Mouse (Mus musculus): ENCODE data around the gene Ets1. TPM values are rescaled to one million over a fixed set of nuclear protein-coding genes. Genes with fewer than 3 reads are reported as not detected.

Ets1 gene
- polyA plus RNA-seq, 1 experiment from 2014 or later: 48.1 TPM

DNA sequence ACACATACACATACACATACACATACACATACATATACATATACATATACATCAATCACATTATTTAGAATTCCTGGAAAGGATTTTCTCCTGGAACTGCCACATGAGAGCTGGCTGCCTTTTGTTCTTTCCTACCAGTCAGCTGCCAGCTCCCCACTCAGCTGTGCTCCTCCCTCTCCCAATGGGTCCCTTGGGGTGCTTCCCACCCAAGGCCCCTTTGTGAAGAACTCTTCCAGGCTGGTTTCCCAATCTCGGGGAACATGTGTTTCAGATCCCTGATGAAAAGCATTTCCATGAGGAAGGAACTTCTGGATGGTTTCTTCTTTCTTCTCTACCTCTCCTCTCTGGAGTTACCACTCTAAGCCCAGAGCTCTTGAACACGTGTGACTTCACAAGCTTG, 52.3 kb downstream of the Ets1 start:
- WGBS: 63% methylated on average over 2 of the region's 2 CpGs
- Histone ChIP-seq H3K4me2 (ENCODE audit: low read length) (no peak overlapping the region), H3K4me1 (replicated peaks; ENCODE audit: insufficient read depth, low read length) (no peaks in the 10 kb centered on the region), H3K9ac (ENCODE audit: low read depth, low read length) (no peak overlapping the region), H3K9me3 (replicated peaks; ENCODE audit: low read length) (no peaks in the 10 kb centered on the region), H3K36me3 (ENCODE audit: insufficient read depth, low read length) (no peaks in the 10 kb centered on the region), H3K27ac (no peak overlapping the region), H3K27me3 (ENCODE audit: insufficient read depth, low read length) (no peaks in the 10 kb centered on the region), H3K4me3 (replicated peaks; ENCODE audit: low read depth, low read length) (no peak overlapping the region)
- ATAC-seq (replicated peaks; ENCODE audit: low FRiP score, low read depth): no peak
- no peak for TF ChIP-seq CTCF (IDR thresholded peaks at IDR 0.05; ENCODE audit: low read depth)
- DNase-seq (ENCODE audit: low spot score): no peak

GRCm38 (mm10) chr9:32691151-32691925, 55.3 kb downstream of the Ets1 start:
- WGBS: 87% methylated on average over 12 of the region's 12 CpGs
- Histone ChIP-seq H3K9me3 (replicated peaks; ENCODE audit: low read length) (no peaks in the 10 kb centered on the region), H3K4me1 (replicated peaks; ENCODE audit: insufficient read depth, low read length) (no peaks in the 10 kb centered on the region), H3K27me3 (ENCODE audit: insufficient read depth, low read length) (no peaks in the 10 kb centered on the region), H3K4me3 (replicated peaks; ENCODE audit: low read depth, low read length) (no peak overlapping the region), H3K36me3 (ENCODE audit: insufficient read depth, low read length) (no peaks in the 10 kb centered on the region), H3K27ac (no peak overlapping the region), H3K9ac (ENCODE audit: low read depth, low read length) (no peak overlapping the region), H3K4me2 (ENCODE audit: low read length) (no peak overlapping the region)
- ATAC-seq (replicated peaks; ENCODE audit: low FRiP score, low read depth): no peak
- DNase-seq (ENCODE audit: low spot score): no peak
- TF ChIP-seq CTCF (IDR thresholded peaks at IDR 0.05; ENCODE audit: low read depth): no peak

GRCm38 (mm10) chr9:32692944-32693343, 56.9 kb downstream of the Ets1 start:
- no peaks in the 10 kb centered on the region for H3K4me1 ChIP-seq (replicated peaks; ENCODE audit: insufficient read depth, low read length)
- 77% methylated on average over 2 of the region's 2 CpGs for WGBS
- H3K9ac ChIP-seq (ENCODE audit: low read depth, low read length): no peak overlapping the region
- no peak for DNase-seq (ENCODE audit: low spot score)
- no peak for TF ChIP-seq CTCF (IDR thresholded peaks at IDR 0.05; ENCODE audit: low read depth)
- H3K4me2 ChIP-seq (ENCODE audit: low read length): no peak overlapping the region
- no peak overlapping the region for H3K4me3 ChIP-seq (replicated peaks; ENCODE audit: low read depth, low read length)
- H3K9me3 ChIP-seq (replicated peaks; ENCODE audit: low read length): no peaks in the 10 kb centered on the region
- no peak for ATAC-seq (replicated peaks; ENCODE audit: low FRiP score, low read depth)
- no peaks in the 10 kb centered on the region for H3K27me3 ChIP-seq (ENCODE audit: insufficient read depth, low read length)
- no peaks in the 10 kb centered on the region for H3K36me3 ChIP-seq (ENCODE audit: insufficient read depth, low read length)
- no peak overlapping the region for H3K27ac ChIP-seq

DNA sequence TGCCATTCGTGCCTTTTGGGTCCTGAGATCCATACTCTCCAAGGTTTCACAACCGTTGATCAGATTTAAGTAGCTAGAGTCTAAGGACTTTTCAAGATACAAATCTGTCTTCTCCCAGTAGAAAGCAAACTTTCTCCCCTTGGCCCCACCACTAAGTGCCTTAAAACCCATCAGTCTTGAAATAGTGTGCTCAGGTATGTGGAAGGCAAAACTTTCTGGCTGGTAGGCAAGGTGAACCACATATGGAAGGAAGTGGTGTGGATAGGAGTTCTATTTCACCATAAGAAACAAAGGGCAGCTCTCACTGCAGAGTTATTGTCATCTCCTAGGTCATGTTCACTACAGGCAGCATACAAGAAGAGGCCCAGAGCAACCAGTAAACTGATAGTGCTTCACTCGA, 57.4 kb downstream of the Ets1 start:
- H3K4me1 ChIP-seq (replicated peaks; ENCODE audit: insufficient read depth, low read length): no peaks in the 10 kb centered on the region
- no peak overlapping the region for H3K4me3 ChIP-seq (replicated peaks; ENCODE audit: low read depth, low read length)
- no peaks in the 10 kb centered on the region for H3K27me3 ChIP-seq (ENCODE audit: insufficient read depth, low read length)
- H3K27ac ChIP-seq: no peak overlapping the region
- no peaks in the 10 kb centered on the region for H3K9me3 ChIP-seq (replicated peaks; ENCODE audit: low read length)
- 85% methylated on average over 3 of the region's 3 CpGs for WGBS
- no peak overlapping the region for H3K9ac ChIP-seq (ENCODE audit: low read depth, low read length)
- no peaks in the 10 kb centered on the region for H3K36me3 ChIP-seq (ENCODE audit: insufficient read depth, low read length)
- no peak for ATAC-seq (replicated peaks; ENCODE audit: low FRiP score, low read depth)
- DNase-seq (ENCODE audit: low spot score): no peak
- TF ChIP-seq CTCF (IDR thresholded peaks at IDR 0.05; ENCODE audit: low read depth): no peak
- no peak overlapping the region for H3K4me2 ChIP-seq (ENCODE audit: low read length)

- Histone ChIP-seq H3K9me3 (replicated peaks; ENCODE audit: low read length) (no peaks in the 10 kb centered on the region), H3K4me2 (ENCODE audit: low read length) (no peak overlapping the region), H3K4me1 (replicated peaks; ENCODE audit: insufficient read depth, low read length) (no peaks in the 10 kb centered on the region), H3K4me3 (replicated peaks; ENCODE audit: low read depth, low read length) (no peak overlapping the region), H3K9ac (ENCODE audit: low read depth, low read length) (no peak overlapping the region), H3K27me3 (ENCODE audit: insufficient read depth, low read length) (no peaks in the 10 kb centered on the region), H3K36me3 (ENCODE audit: insufficient read depth, low read length) (no peaks in the 10 kb centered on the region), H3K27ac (no peak overlapping the region)
- ATAC-seq (replicated peaks; ENCODE audit: low FRiP score, low read depth): no peak
- no peak for DNase-seq (ENCODE audit: low spot score)
- WGBS: 74% methylated on average over 12 of the region's 12 CpGs
- no peak for TF ChIP-seq CTCF (IDR thresholded peaks at IDR 0.05; ENCODE audit: low read depth)
Observed at GRCm38 (mm10) chr9:32694111-32694824, 58.2 kb downstream of the Ets1 start.

GRCm38 (mm10) chr9:32694916-32695490, 59.0 kb downstream of the Ets1 start:
- TF ChIP-seq CTCF (IDR thresholded peaks at IDR 0.05; ENCODE audit: low read depth): no peak
- Histone ChIP-seq H3K4me3 (replicated peaks; ENCODE audit: low read depth, low read length) (peak overlapping the region; percentile 64), H3K27ac (peak overlapping the region; percentile 90; the same call in 1 of the 2 replicates), H3K27me3 (ENCODE audit: insufficient read depth, low read length) (no peaks in the 10 kb centered on the region), H3K4me1 (replicated peaks; ENCODE audit: insufficient read depth, low read length) (no peaks in the 10 kb centered on the region), H3K9me3 (replicated peaks; ENCODE audit: low read length) (no peaks in the 10 kb centered on the region), H3K4me2 (ENCODE audit: low read length) (peak overlapping the region; percentile 84), H3K9ac (ENCODE audit: low read depth, low read length) (peak overlapping the region; percentile 83), H3K36me3 (ENCODE audit: insufficient read depth, low read length) (no peaks in the 10 kb centered on the region)
- 42% methylated on average over 4 of the region's 4 CpGs for WGBS
- ATAC-seq (replicated peaks; ENCODE audit: low FRiP score, low read depth) (no peak), DNase-seq (ENCODE audit: low spot score) (no peak)
